8 mouse cellular contexts compared by ENCODE assay signal in the genomic region with DNA sequence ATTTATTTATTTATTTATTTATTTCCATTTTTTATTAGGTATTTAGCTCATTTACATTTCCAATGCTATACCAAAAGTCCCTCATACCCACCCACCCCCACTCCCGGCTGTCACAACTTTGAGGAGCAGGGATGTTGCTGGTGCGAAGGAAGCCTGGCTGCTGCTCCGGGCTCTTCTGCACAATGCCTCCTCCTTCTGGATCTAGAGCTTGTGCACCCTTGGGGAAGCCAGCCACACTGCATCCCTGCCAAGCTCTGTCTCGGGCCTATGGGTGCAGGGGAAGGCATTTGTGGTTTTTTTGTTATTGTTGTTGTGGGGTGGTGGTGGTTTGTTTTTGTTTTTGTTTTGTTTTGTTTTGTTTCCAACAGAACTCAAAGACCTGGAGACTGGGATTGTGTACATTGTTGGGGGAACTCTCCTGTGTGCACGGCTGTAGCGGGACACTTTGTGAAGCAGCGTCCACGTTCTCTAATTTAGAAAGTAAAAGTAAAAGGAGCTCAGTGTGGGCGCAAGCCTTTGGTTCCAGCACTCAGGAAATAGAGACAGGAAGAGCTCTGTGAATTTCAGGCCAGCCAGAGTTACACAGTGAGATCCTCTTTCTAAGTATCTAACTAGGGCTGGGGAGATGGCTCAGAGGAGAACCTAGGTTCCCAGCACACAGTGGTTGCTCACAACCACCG. TPM values are rescaled to one million over a fixed set of nuclear protein-coding genes. Genes with fewer than 3 reads are reported as not detected.
DNase-seq lines count a peak whose midpoint lies in the region; ATAC-seq and TF ChIP-seq lines count a peak whose summit lies in the region.

No protein-coding gene starts in this region.

- H3K27ac ChIP-seq in MEL (ENCODE audit: control insufficient read depth, low read depth, low read length) = no peak overlapping the region
- H3K27ac ChIP-seq in forebrain, embryonic 16.5 days (ENCODE audit: low read length) = 0 out of 2 replicates have a peak overlapping the region, but pooled peaks have one; percentile 14
- peak overlapping the region; percentile 62 for H3K27ac ChIP-seq in intestine, embryonic 15.5 days
- H3K27ac ChIP-seq in lung, embryonic 14.5 days (ENCODE audit: low read depth) = peak overlapping the region; percentile 63; the same call in 1 of the 2 replicates

- H3K4me1 ChIP-seq in MEL (ENCODE audit: control insufficient read depth in 1 of 2, insufficient read depth in 2 of 2, low read length in 2 of 2) = peaks cover 2 to 6% of the 10 kb centered on the region in 2 experiments; a peak in 3 of 4 replicates
- H3K4me1 ChIP-seq in forebrain, embryonic 16.5 days (replicated peaks; ENCODE audit: control insufficient read depth, insufficient read depth, low read length) = peaks cover 3% of the 10 kb centered on the region
- 0 out of 2 replicates have a peak, but pooled peaks cover 10% of the 10 kb centered on the region for H3K4me1 ChIP-seq in intestine, embryonic 15.5 days (replicated peaks)
- H3K4me1 ChIP-seq in lung, embryonic 14.5 days (ENCODE audit: insufficient read depth) = 0 out of 2 replicates have a peak, but pooled peaks cover 2% of the 10 kb centered on the region

- peak; percentile 32 for ATAC-seq in forebrain, embryonic 16.5 days
- ATAC-seq in intestine, embryonic 15.5 days = peak; percentile 34
- peak; percentile 46 for ATAC-seq in lung, embryonic 14.5 days (ENCODE audit: insufficient read depth)
- peak; percentile 30; the same call in 1 of the 2 replicates for ATAC-seq in neutrophil, adult 5-6 weeks (ENCODE audit: extremely low read depth, insufficient number of reproducible peaks, low FRiP score, poor library complexity, severe bottlenecking)

- H3K79me2 ChIP-seq in MEL (ENCODE audit: control insufficient read depth, insufficient read depth, low read length, poor library complexity) = no peaks in the 10 kb centered on the region

- 49% methylated on average over 10 of the region's 10 CpGs for WGBS in forebrain, embryonic 16.5 days
- 67% methylated on average over 10 of the region's 10 CpGs for WGBS in intestine, embryonic 15.5 days
- WGBS in lung, embryonic 14.5 days = 59% methylated on average over 10 of the region's 10 CpGs

- peak overlapping the region; percentile 16; the same call in 1 of the 2 replicates for H3K4me2 ChIP-seq in forebrain, embryonic 16.5 days (ENCODE audit: low read length)
- peak overlapping the region; percentile 51 for H3K4me2 ChIP-seq in intestine, embryonic 15.5 days (replicated peaks)
- peak overlapping the region; percentile 53 for H3K4me2 ChIP-seq in lung, embryonic 14.5 days

- TF ChIP-seq POLR2A in MEL (IDR thresholded peaks at IDR 0.05; ENCODE audit: control insufficient read depth in 1 of 2, insufficient read depth in 1 of 2, low read depth in 1 of 2, low read length in 2 of 2, poor library complexity in 1 of 2) = no peak

- no peak for TF ChIP-seq EP300 in MEL (IDR thresholded peaks at IDR 0.05; ENCODE audit: low read depth in 1 of 2, low read length in 2 of 2)

- H3K9me3 ChIP-seq in MEL (replicated peaks; ENCODE audit: insufficient read depth, low read length) = no peaks in the 10 kb centered on the region
- no peaks in the 10 kb centered on the region for H3K9me3 ChIP-seq in forebrain, embryonic 16.5 days (ENCODE audit: control insufficient read depth, low read length)
- H3K9me3 ChIP-seq in intestine, embryonic 15.5 days = no peaks in the 10 kb centered on the region
- H3K9me3 ChIP-seq in lung, embryonic 14.5 days (ENCODE audit: low read depth, low read length) = no peaks in the 10 kb centered on the region

- H3K36me3 ChIP-seq in MEL (ENCODE audit: control insufficient read depth in 1 of 2, insufficient read depth in 2 of 2, low read length in 2 of 2) = peaks cover 0 to 2% of the 10 kb centered on the region in 2 experiments; a peak in 1 of 4 replicates
- no peaks in the 10 kb centered on the region for H3K36me3 ChIP-seq in forebrain, embryonic 16.5 days (ENCODE audit: control insufficient read depth, insufficient read depth)
- no peaks in the 10 kb centered on the region for H3K36me3 ChIP-seq in intestine, embryonic 15.5 days
- H3K36me3 ChIP-seq in lung, embryonic 14.5 days (ENCODE audit: insufficient read depth) = no peaks in the 10 kb centered on the region

- TF ChIP-seq RAD21 in MEL (IDR thresholded peaks at IDR 0.05; ENCODE audit: low read depth, low read length) = no peak

- peak overlapping the region; percentile 37 to 68 for H3K4me3 ChIP-seq in MEL (ENCODE audit: control insufficient read depth in 1 of 2, insufficient read depth in 1 of 2, low read depth in 2 of 2, low read length in 2 of 2)
- no peak overlapping the region for H3K4me3 ChIP-seq in forebrain, embryonic 16.5 days (replicated peaks; ENCODE audit: low read length)
- H3K4me3 ChIP-seq in intestine, embryonic 15.5 days (replicated peaks) = no peak overlapping the region
- H3K4me3 ChIP-seq in lung, embryonic 14.5 days (ENCODE audit: low read depth, low read length) = peak overlapping the region; percentile 13

- peak overlapping the region; percentile 21 for H3K9ac ChIP-seq in MEL (ENCODE audit: control insufficient read depth, low read depth, low read length, poor library complexity, severe bottlenecking)
- no peak overlapping the region for H3K9ac ChIP-seq in forebrain, embryonic 16.5 days (replicated peaks; ENCODE audit: low read depth, low read length)
- no peak overlapping the region for H3K9ac ChIP-seq in intestine, embryonic 15.5 days
- H3K9ac ChIP-seq in lung, embryonic 14.5 days = peak overlapping the region; percentile 29; the same call in 1 of the 2 replicates

- no peaks in the 10 kb centered on the region; a peak in 1 of 4 replicates for H3K27me3 ChIP-seq in MEL (ENCODE audit: control insufficient read depth in 1 of 2, insufficient read depth in 2 of 2, low read length in 2 of 2)
- H3K27me3 ChIP-seq in forebrain, embryonic 16.5 days (replicated peaks; ENCODE audit: control insufficient read depth, insufficient read depth, low read length) = no peaks in the 10 kb centered on the region
- H3K27me3 ChIP-seq in intestine, embryonic 15.5 days (replicated peaks) = no peaks in the 10 kb centered on the region
- no peaks in the 10 kb centered on the region for H3K27me3 ChIP-seq in lung, embryonic 14.5 days (ENCODE audit: insufficient read depth, low read length)

- no peak for TF ChIP-seq CTCF in MEL (IDR thresholded peaks at IDR 0.05 in 2 of 3, conservative IDR thresholded peaks at IDR 0.05 in 1 of 3; ENCODE audit: control insufficient read depth in 1 of 3, insufficient read depth in 1 of 3, low read depth in 2 of 3, low read length in 3 of 3, poor library complexity in 1 of 3, severe bottlenecking in 1 of 3)
- TF ChIP-seq CTCF in lung, embryonic 14.5 days (IDR thresholded peaks at IDR 0.05; ENCODE audit: low read depth) = no peak

- DNase-seq in B cell, adult 2 months = peak; percentile 48 to 49
- DNase-seq in MEL (ENCODE audit: low read depth, low spot score) = peak; percentile 56
- DNase-seq in lung, embryonic 14.5 days = peak; percentile 33
- DNase-seq in urinary bladder, postnatal 36 days (ENCODE audit: low spot score in 2 of 2) = no peak
- no peak for DNase-seq in urinary bladder, postnatal 25 days (ENCODE audit: low spot score)

TF ChIP-seq in MEL, 35 proteins besides CTCF, POLR2A, EP300 and RAD21:
- TF ChIP-seq HCFC1 (IDR thresholded peaks at IDR 0.05; ENCODE audit: low read depth, low read length) (no peak), MEF2A (IDR thresholded peaks at IDR 0.05; ENCODE audit: extremely low read depth, insufficient replicate concordance, low read depth, low read length, poor library complexity, severe bottlenecking) (no peak), POLR2AphosphoS2 (IDR thresholded peaks at IDR 0.05; ENCODE audit: low read length) (no peak), ETS1 (IDR thresholded peaks at IDR 0.05; ENCODE audit: low read depth, low read length) (no peak), SIN3A (IDR thresholded peaks at IDR 0.05; ENCODE audit: low read length) (no peak), RCOR1 (IDR thresholded peaks at IDR 0.05; ENCODE audit: low read depth, low read length) (no peak), GABPA (IDR thresholded peaks at IDR 0.05; ENCODE audit: low read depth, low read length) (no peak)

RNA-seq across cellular contexts. Expression of gene Aqp11, which starts 10.6 kb away (rescaled TPM):
- total RNA-seq in MEL (2012; rRNA removed) = 0.65 and 0.89 TPM in 2 replicates
- 1 to 10 TPM in 1 of 2 experiments, not detected in 1; 3.9 TPM for polyA plus RNA-seq in MEL (2012; ENCODE audit: insufficient read depth in 1 of 2, insufficient read length in 2 of 2, low read depth in 1 of 2, low replicate concordance in 2 of 2, missing spikeins in 1 of 2)
- 8.7 and 11.5 TPM in 2 replicates for polyA plus RNA-seq in forebrain, embryonic 16.5 days (2015; fragmentation: Nextera tagmentation; extraction: Ambion mirVana)
- polyA plus RNA-seq in intestine, embryonic 15.5 days (2015; fragmentation: Nextera tagmentation; extraction: Ambion mirVana) = 52.1 and 57.2 TPM in 2 replicates
- 3.2 and 3.9 TPM in 2 replicates for polyA plus RNA-seq in lung, embryonic 14.5 days (2014; fragmentation: Nextera tagmentation; extraction: Ambion mirVana)
- 0.12 and 0.47 TPM in 2 replicates for total RNA-seq in neutrophil, adult 5-6 weeks (2017)

RNA-seq across cellular contexts. Expression of gene Pak1, which starts 39.7 kb away (rescaled TPM):
- total RNA-seq in MEL (2012; rRNA removed) = 2.5 and 2.8 TPM in 2 replicates
- polyA plus RNA-seq in MEL (2012; ENCODE audit: insufficient read depth in 1 of 2, insufficient read length in 2 of 2, low read depth in 1 of 2, low replicate concordance in 2 of 2, missing spikeins in 1 of 2) = 1 to 10 TPM in 1 of 2 experiments, not detected in 1; 6.7 TPM
- polyA plus RNA-seq in forebrain, embryonic 16.5 days (2015; fragmentation: Nextera tagmentation; extraction: Ambion mirVana) = 147 TPM in 2 replicates
- polyA plus RNA-seq in intestine, embryonic 15.5 days (2015; fragmentation: Nextera tagmentation; extraction: Ambion mirVana) = 32.7 and 33.0 TPM in 2 replicates
- 19.2 and 20.4 TPM in 2 replicates for polyA plus RNA-seq in lung, embryonic 14.5 days (2014; fragmentation: Nextera tagmentation; extraction: Ambion mirVana)
- total RNA-seq in neutrophil, adult 5-6 weeks (2017) = 14.2 and 15.8 TPM in 2 replicates

RNA-seq across cellular contexts. Expression of gene Clns1a, which starts 52.2 kb away (rescaled TPM):
- total RNA-seq in MEL (2012; rRNA removed) = 140 and 141 TPM in 2 replicates
- 100 to 1,000 TPM; 119 to 130 TPM for polyA plus RNA-seq in MEL (2012; ENCODE audit: insufficient read depth in 1 of 2, insufficient read length in 2 of 2, low read depth in 1 of 2, low replicate concordance in 2 of 2, missing spikeins in 1 of 2)
- polyA plus RNA-seq in forebrain, embryonic 16.5 days (2015; fragmentation: Nextera tagmentation; extraction: Ambion mirVana) = 213 and 217 TPM in 2 replicates
- polyA plus RNA-seq in intestine, embryonic 15.5 days (2015; fragmentation: Nextera tagmentation; extraction: Ambion mirVana) = 155 and 161 TPM in 2 replicates
- 213 and 214 TPM in 2 replicates for polyA plus RNA-seq in lung, embryonic 14.5 days (2014; fragmentation: Nextera tagmentation; extraction: Ambion mirVana)
- total RNA-seq in neutrophil, adult 5-6 weeks (2017) = 42.5 and 54.9 TPM in 2 replicates

Comparison
In these comparisons a context has a peak if more than half of its experiments do, and no peak if none do; other contexts are left out.
1. DNase-seq: peak in B cell, adult 2 months (2 of 2), MEL (single experiment) and lung, embryonic 14.5 days (single experiment); none in urinary bladder, postnatal 36 days (0 of 2) and urinary bladder, postnatal 25 days (single experiment).
2. H3K4me3 ChIP-seq: peak in MEL (2 of 2) and lung, embryonic 14.5 days (single experiment); none in forebrain, embryonic 16.5 days (single experiment) and intestine, embryonic 15.5 days (single experiment).
3. H3K9ac ChIP-seq: peak in MEL (single experiment) and lung, embryonic 14.5 days (single experiment); none in forebrain, embryonic 16.5 days (single experiment) and intestine, embryonic 15.5 days (single experiment).
4. Peak in every context shown above with its lines, with median percentiles within 50 percentile points of each other: ATAC-seq and H3K4me2 ChIP-seq.